Mouse (Mus musculus): ENCODE data around the gene Mrpl16. TPM values are rescaled to one million over a fixed set of nuclear protein-coding genes. Genes with fewer than 3 reads are reported as not detected.

The Mrpl16 gene
- polyA plus RNA-seq, 1 experiment from 2014 or later = 54.3 TPM

DNA sequence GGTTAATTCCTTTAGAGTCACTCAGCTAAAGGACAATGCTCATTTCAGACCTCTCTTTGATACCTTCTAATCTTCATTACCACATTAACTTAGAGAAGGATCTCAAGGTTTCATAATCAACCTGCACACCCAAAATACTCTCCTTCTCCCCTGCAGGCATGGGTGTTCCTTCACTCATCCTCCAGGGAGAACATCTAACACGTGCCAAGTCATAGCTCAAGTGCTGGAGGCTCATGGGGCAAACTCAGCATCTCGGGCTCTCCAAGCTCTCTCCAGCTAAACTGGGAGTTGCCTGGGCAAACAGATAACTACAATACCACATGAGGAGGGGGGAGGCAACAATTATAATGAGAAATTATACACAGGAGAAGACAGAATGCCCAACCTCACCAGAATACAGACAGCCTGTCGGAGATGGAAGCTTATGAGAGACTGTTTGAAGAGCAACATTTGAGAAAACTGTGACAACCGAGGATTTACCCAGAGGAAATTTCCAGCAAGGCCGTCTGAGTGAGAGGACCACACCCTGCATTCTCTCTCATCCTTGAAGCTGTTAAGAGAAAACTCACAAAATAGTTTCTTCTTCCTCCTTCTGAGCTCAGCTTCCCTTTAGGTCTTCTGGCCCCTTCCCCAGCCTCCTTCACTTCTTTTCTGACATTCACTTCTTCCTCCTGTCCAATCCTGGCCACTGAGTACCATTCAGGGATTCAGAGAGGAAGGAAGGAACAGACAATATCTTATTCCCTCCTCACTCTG lies 40.0 kb downstream of the Mrpl16 start:
- H3K4me2 ChIP-seq (ENCODE audit: low read depth, low read length, severe bottlenecking) = no peak overlapping the region
- ATAC-seq (replicated peaks; ENCODE audit: low FRiP score) (no peak), DNase-seq (ENCODE audit: low spot score) (no peak)
- 0 out of 2 replicates have a peak, but pooled peaks cover 3% of the 10 kb centered on the region for H3K4me1 ChIP-seq (replicated peaks; ENCODE audit: control insufficient read depth, insufficient read depth, low read length)
- WGBS = 85% methylated on average over 5 of the region's 5 CpGs
- no peaks in the 10 kb centered on the region; the same call in 1 of the 2 replicates for H3K27me3 ChIP-seq (ENCODE audit: control insufficient read depth, insufficient read depth, low read length)
- no peak overlapping the region for H3K27ac ChIP-seq (ENCODE audit: low read depth, low read length)
- H3K9ac ChIP-seq (ENCODE audit: low read length) = no peak overlapping the region
- no peaks in the 10 kb centered on the region for H3K36me3 ChIP-seq (ENCODE audit: control insufficient read depth, insufficient read depth, low read length)
- no peak overlapping the region for H3K4me3 ChIP-seq (ENCODE audit: low read depth, low read length)
- H3K9me3 ChIP-seq (ENCODE audit: control insufficient read depth, low read length) = no peaks in the 10 kb centered on the region

DNA sequence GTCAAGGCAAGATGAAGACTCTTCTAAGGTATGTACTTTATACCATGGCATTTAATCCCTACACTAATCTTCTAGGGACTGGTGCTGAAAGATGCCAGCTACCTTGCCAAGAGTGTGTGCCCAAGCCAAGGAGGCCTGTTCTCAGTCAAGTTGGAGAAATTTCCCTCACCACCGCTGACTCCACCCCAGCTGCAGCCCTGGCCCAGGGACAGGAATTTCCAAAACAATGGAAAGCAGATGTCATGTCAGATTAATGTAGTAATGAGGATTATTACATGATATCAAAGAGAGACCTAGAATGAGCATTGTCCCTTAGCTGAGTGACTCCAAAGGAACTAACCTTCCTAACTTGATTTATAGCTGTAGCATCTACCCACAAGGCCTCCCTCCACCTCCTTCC lies 40.7 kb downstream of the Mrpl16 start:
- H3K27ac ChIP-seq (ENCODE audit: low read depth, low read length) = no peak overlapping the region
- no peaks in the 10 kb centered on the region for H3K36me3 ChIP-seq (ENCODE audit: control insufficient read depth, insufficient read depth, low read length)
- H3K9ac ChIP-seq (ENCODE audit: low read length) = no peak overlapping the region
- H3K9me3 ChIP-seq (ENCODE audit: control insufficient read depth, low read length) = no peaks in the 10 kb centered on the region
- DNase-seq (ENCODE audit: low spot score) (no peak), ATAC-seq (replicated peaks; ENCODE audit: low FRiP score) (no peak)
- H3K4me3 ChIP-seq (ENCODE audit: low read depth, low read length) = no peak overlapping the region
- 93% methylated on average over 1 of the region's 1 CpGs for WGBS
- H3K27me3 ChIP-seq (ENCODE audit: control insufficient read depth, insufficient read depth, low read length) = no peaks in the 10 kb centered on the region; the same call in 1 of the 2 replicates
- 0 out of 2 replicates have a peak, but pooled peaks cover 3% of the 10 kb centered on the region for H3K4me1 ChIP-seq (replicated peaks; ENCODE audit: control insufficient read depth, insufficient read depth, low read length)
- H3K4me2 ChIP-seq (ENCODE audit: low read depth, low read length, severe bottlenecking) = no peak overlapping the region

DNA sequence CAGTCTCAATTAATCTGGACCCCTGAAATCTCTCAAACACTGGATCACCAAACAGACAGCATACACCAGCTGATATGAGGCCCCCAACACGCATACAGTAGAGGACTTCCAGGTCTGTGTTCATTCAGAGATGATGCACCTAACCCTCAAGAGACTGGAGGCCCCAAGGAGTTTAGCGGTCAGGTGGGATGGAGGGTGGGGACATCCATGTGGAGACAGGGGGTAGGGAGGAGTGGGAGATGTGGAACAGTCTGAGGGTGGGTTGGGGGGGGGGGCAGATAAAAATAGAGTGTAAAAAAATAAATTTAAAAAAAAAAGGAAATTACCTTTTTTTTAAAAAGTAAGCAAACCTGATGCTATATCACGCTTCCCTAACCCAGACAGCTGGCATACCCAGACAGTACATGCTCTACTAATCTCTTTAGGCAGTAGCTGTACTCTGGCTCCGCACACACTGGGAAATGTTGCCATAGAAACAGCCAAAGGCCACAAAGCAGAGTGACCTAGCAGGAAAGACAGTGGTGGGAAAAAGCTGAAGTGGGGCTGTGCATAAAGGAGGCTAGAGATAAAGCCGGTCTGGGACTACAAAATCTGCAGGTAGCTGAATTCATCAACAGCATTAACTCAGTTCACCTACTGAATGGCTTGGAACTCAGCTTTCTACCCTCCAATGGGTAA lies 41.6 kb downstream of the Mrpl16 start:
- Histone ChIP-seq H3K27ac (ENCODE audit: low read depth, low read length) (no peak overlapping the region), H3K27me3 (ENCODE audit: control insufficient read depth, insufficient read depth, low read length) (no peaks in the 10 kb centered on the region; the same call in 1 of the 2 replicates), H3K36me3 (ENCODE audit: control insufficient read depth, insufficient read depth, low read length) (no peaks in the 10 kb centered on the region), H3K9ac (ENCODE audit: low read length) (no peak overlapping the region), H3K4me3 (ENCODE audit: low read depth, low read length) (no peak overlapping the region), H3K4me2 (ENCODE audit: low read depth, low read length, severe bottlenecking) (0 out of 2 replicates have a peak overlapping the region, but pooled peaks have one; percentile 2), H3K9me3 (ENCODE audit: control insufficient read depth, low read length) (no peaks in the 10 kb centered on the region), H3K4me1 (replicated peaks; ENCODE audit: control insufficient read depth, insufficient read depth, low read length) (0 out of 2 replicates have a peak, but pooled peaks cover 3% of the 10 kb centered on the region)
- ATAC-seq (replicated peaks; ENCODE audit: low FRiP score) (peak; percentile 90), DNase-seq (ENCODE audit: low spot score) (no peak)
- 34% methylated on average over 5 of the region's 5 CpGs for WGBS

DNA sequence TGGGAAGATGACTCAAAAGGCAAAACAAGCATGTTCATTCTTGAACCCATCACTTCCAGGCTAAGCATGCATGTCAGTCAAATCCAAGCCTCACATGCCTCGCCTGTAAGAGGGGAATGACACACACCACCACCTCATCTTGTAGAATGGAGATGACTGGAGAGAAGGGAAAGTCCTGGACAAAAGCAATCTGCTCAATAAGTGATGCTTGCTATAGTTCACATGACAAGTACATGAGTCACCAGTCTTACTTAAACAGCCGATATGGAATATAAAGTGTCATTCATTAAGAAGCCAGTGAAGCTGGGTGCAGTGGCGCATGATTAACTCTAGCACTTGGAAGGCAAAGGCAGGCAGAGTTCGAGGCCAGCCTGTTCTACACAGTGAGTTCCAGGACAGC lies 42.9 kb downstream of the Mrpl16 start:
- Histone ChIP-seq H3K4me3 (ENCODE audit: low read depth, low read length) (no peak overlapping the region), H3K9me3 (ENCODE audit: control insufficient read depth, low read length) (no peaks in the 10 kb centered on the region), H3K27ac (ENCODE audit: low read depth, low read length) (no peak overlapping the region), H3K36me3 (ENCODE audit: control insufficient read depth, insufficient read depth, low read length) (no peaks in the 10 kb centered on the region), H3K4me1 (replicated peaks; ENCODE audit: control insufficient read depth, insufficient read depth, low read length) (0 out of 2 replicates have a peak, but pooled peaks cover 3% of the 10 kb centered on the region), H3K27me3 (ENCODE audit: control insufficient read depth, insufficient read depth, low read length) (peaks cover 6% of the 10 kb centered on the region), H3K4me2 (ENCODE audit: low read depth, low read length, severe bottlenecking) (no peak overlapping the region), H3K9ac (ENCODE audit: low read length) (no peak overlapping the region)
- WGBS = 56% methylated on average over 4 of the region's 4 CpGs
- no peak for DNase-seq (ENCODE audit: low spot score)
- no peak for ATAC-seq (replicated peaks; ENCODE audit: low FRiP score)

DNA sequence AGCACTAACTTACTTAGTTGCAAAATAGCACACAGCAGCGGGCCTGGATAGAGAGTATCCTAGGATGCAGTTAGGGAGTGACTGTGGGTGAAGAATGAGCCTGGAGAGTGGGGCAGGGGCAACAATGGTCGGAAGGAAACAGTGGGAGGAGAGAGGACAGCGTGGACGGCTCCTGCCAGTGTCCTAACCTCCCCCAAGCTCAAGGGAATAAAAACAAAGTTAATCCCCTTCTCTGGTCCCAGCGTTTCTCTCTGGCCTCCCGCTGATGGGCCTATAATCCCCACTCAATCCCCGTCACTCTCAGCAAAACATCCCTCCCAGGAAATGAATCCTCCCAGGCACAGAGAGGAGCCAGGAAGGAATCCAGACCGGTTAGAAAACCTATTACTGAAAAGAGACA lies 43.5 kb downstream of the Mrpl16 start:
- H3K4me3 ChIP-seq (ENCODE audit: low read depth, low read length) = no peak overlapping the region
- H3K9ac ChIP-seq (ENCODE audit: low read length) = no peak overlapping the region
- H3K36me3 ChIP-seq (ENCODE audit: control insufficient read depth, insufficient read depth, low read length) = no peaks in the 10 kb centered on the region
- H3K27ac ChIP-seq (ENCODE audit: low read depth, low read length) = no peak overlapping the region
- 0 out of 2 replicates have a peak, but pooled peaks cover 5% of the 10 kb centered on the region for H3K4me1 ChIP-seq (replicated peaks; ENCODE audit: control insufficient read depth, insufficient read depth, low read length)
- H3K9me3 ChIP-seq (ENCODE audit: control insufficient read depth, low read length) = no peaks in the 10 kb centered on the region
- H3K4me2 ChIP-seq (ENCODE audit: low read depth, low read length, severe bottlenecking) = no peak overlapping the region
- H3K27me3 ChIP-seq (ENCODE audit: control insufficient read depth, insufficient read depth, low read length) = peaks cover 9% of the 10 kb centered on the region
- 5% methylated on average over 8 of the region's 8 CpGs for WGBS
- peak; percentile 54 for DNase-seq (ENCODE audit: low spot score)
- ATAC-seq (replicated peaks; ENCODE audit: low FRiP score) = 0 out of 2 replicates have a peak, but pooled peaks have one; percentile 21

DNA sequence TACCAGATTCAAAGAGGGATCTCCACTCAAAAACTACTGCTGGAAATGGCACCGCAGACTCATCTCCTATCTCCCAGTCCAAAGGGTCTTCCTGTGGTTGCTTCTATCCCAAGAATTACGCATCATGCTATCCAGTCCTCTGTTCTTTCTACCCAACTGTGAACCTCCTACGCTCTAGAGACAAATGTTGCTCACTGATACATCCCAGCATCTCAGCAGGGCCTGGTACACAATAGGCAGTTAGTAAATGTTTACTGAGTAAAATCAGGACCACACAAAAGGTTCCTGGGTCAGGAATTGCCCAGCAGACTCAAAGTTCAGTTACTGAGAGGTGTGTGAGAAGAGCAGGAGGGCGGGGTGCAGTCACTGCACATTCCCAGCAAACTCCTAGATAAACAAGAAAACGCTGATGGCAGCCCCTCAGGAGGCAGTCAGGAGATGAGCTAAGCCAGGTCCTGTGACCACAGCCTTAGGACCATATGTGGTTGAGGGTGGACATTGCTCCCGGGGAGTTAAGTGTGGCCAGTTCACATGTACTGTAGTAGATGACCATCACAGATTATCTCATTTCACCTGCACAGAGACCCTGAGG lies 44.6 kb downstream of the Mrpl16 start:
- no peaks in the 10 kb centered on the region for H3K36me3 ChIP-seq (ENCODE audit: control insufficient read depth, insufficient read depth, low read length)
- H3K9ac ChIP-seq (ENCODE audit: low read length) = no peak overlapping the region
- no peak overlapping the region for H3K4me2 ChIP-seq (ENCODE audit: low read depth, low read length, severe bottlenecking)
- H3K27me3 ChIP-seq (ENCODE audit: control insufficient read depth, insufficient read depth, low read length) = peaks cover 14% of the 10 kb centered on the region
- DNase-seq (ENCODE audit: low spot score) (no peak), ATAC-seq (replicated peaks; ENCODE audit: low FRiP score) (no peak)
- no peak overlapping the region for H3K4me3 ChIP-seq (ENCODE audit: low read depth, low read length)
- H3K4me1 ChIP-seq (replicated peaks; ENCODE audit: control insufficient read depth, insufficient read depth, low read length) = peaks cover 5% of the 10 kb centered on the region; the same call in 1 of the 2 replicates
- WGBS = 84% methylated on average over 6 of the region's 6 CpGs
- no peaks in the 10 kb centered on the region for H3K9me3 ChIP-seq (ENCODE audit: control insufficient read depth, low read length)
- H3K27ac ChIP-seq (ENCODE audit: low read depth, low read length) = no peak overlapping the region

DNA sequence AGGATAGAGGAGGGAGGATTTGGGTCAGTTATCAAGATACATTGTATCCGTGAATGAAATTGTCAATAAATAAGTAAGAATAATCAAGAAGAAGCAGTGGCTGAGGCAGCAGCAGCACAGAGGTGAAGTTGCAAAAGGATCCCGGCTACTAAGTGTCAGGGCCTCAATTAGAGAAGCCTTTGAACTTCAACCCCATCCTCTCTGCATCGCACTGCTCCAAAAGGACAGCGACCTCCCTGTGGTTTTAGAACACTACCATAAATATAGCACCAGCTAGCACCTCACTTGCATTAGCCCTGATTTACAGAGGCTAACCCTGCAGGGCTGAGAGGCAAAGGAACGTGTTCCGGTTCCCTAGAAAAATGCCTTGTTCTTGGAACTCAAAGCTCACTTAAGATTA lies 46.5 kb downstream of the Mrpl16 start:
- Histone ChIP-seq H3K27me3 (ENCODE audit: control insufficient read depth, insufficient read depth, low read length) (peaks cover 16% of the 10 kb centered on the region), H3K36me3 (ENCODE audit: control insufficient read depth, insufficient read depth, low read length) (no peaks in the 10 kb centered on the region), H3K4me1 (replicated peaks; ENCODE audit: control insufficient read depth, insufficient read depth, low read length) (peaks cover 5% of the 10 kb centered on the region; the same call in 1 of the 2 replicates), H3K9me3 (ENCODE audit: control insufficient read depth, low read length) (no peaks in the 10 kb centered on the region), H3K4me2 (ENCODE audit: low read depth, low read length, severe bottlenecking) (no peak overlapping the region), H3K27ac (ENCODE audit: low read depth, low read length) (no peak overlapping the region), H3K9ac (ENCODE audit: low read length) (no peak overlapping the region), H3K4me3 (ENCODE audit: low read depth, low read length) (no peak overlapping the region)
- ATAC-seq (replicated peaks; ENCODE audit: low FRiP score) (no peak), DNase-seq (ENCODE audit: low spot score) (no peak)
- 57% methylated on average over 6 of the region's 6 CpGs for WGBS

DNA sequence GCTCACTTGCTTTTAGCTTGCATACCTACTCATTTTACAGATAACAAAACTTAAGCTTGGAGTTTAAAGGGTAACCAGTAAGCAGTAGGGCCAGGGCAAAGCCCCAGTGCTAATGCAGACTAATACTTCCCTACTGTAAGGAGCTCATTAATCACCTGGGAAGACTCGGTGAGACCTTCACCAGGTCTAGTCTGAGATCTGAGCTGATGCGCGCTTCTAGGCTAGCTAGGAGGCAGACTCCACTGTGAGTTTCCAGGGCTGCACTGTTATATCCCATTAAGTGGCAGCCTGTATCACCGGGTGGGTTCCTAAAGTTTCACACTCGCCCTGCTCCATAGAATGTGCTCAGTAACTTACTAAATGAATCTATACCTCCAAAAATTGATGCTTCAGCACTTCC lies 47.4 kb downstream of the Mrpl16 start:
- H3K9me3 ChIP-seq (ENCODE audit: control insufficient read depth, low read length) = no peaks in the 10 kb centered on the region
- no peak for DNase-seq (ENCODE audit: low spot score)
- H3K27me3 ChIP-seq (ENCODE audit: control insufficient read depth, insufficient read depth, low read length) = peaks cover 16% of the 10 kb centered on the region
- H3K9ac ChIP-seq (ENCODE audit: low read length) = no peak overlapping the region
- no peak for ATAC-seq (replicated peaks; ENCODE audit: low FRiP score)
- H3K4me2 ChIP-seq (ENCODE audit: low read depth, low read length, severe bottlenecking) = no peak overlapping the region
- peaks cover 2% of the 10 kb centered on the region; the same call in 1 of the 2 replicates for H3K4me1 ChIP-seq (replicated peaks; ENCODE audit: control insufficient read depth, insufficient read depth, low read length)
- H3K27ac ChIP-seq (ENCODE audit: low read depth, low read length) = no peak overlapping the region
- 11% methylated on average over 5 of the region's 5 CpGs for WGBS
- H3K36me3 ChIP-seq (ENCODE audit: control insufficient read depth, insufficient read depth, low read length) = no peaks in the 10 kb centered on the region
- peak overlapping the region; percentile 61; the same call in 1 of the 2 replicates for H3K4me3 ChIP-seq (ENCODE audit: low read depth, low read length)

Data from forebrain, embryonic 11.5 days (tissue).